Mouse (Mus musculus) stomach, embryonic 16.5 days (tissue): ENCODE measurements around the gene Klc1. TPM values are rescaled to one million over a fixed set of nuclear protein-coding genes. Genes with fewer than 3 reads are reported as not detected.

Experiments
- ATAC-seq: fragments of 200-750 bp; cut with Nextera tagmentation; 2 replicates; pipeline ENCODE4 v1.8.0; 2017; ENCODE audit warnings: moderate number of reproducible peaks, moderate TSS enrichment; ENCODE audit not compliant: insufficient read depth, low FRiP score
- H3K27ac ChIP-seq: fragments of 300-500 bp; sonication (generic); 2 replicates; pipeline ENCODE4 v1.5.1; 2014; ENCODE audit warnings: low read length
- H3K27me3 ChIP-seq: fragments of 300-500 bp; sonication (generic); 2 replicates; pipeline ENCODE4 v1.6.1; 2014; ENCODE audit warnings: low read length, control low read depth, mixed read lengths; ENCODE audit not compliant: control insufficient read depth, insufficient read depth
- H3K36me3 ChIP-seq: fragments of 300-500 bp; sonication (generic); 2 replicates; pipeline ENCODE4 v1.6.1; 2014; ENCODE audit warnings: low read length; ENCODE audit not compliant: control insufficient read depth, insufficient read depth
- H3K4me1 ChIP-seq: fragments of 300-500 bp; sonication (generic); 2 replicates; pipeline ENCODE4 v1.6.1; 2014; ENCODE audit warnings: low read length, control low read depth, mixed read lengths; ENCODE audit not compliant: control insufficient read depth, insufficient read depth
- H3K4me2 ChIP-seq: fragments of 300-500 bp; sonication (generic); 2 replicates; pipeline ENCODE4 v1.6.1; 2014; ENCODE audit warnings: low read depth, low read length, mixed read lengths
- H3K4me3 ChIP-seq: fragments of 300-500 bp; sonication (generic); replicated peaks from 2 replicates; pipeline ENCODE4 v1.5.1; 2014; ENCODE audit warnings: mild to moderate bottlenecking, low read length
- H3K9ac ChIP-seq: fragments of 300-500 bp; sonication (generic); 2 replicates; pipeline ENCODE4 v1.6.1; 2014; ENCODE audit warnings: low read length
- H3K9me3 ChIP-seq: fragments of 300-500 bp; sonication (generic); replicated peaks from 2 replicates; pipeline ENCODE4 v1.6.1; 2016; ENCODE audit warnings: low read length, control low read depth; ENCODE audit not compliant: control insufficient read depth
- WGBS: fragments of 180-500 bp; shearing (Covaris S2); extraction: QIAGEN DNeasy Blood & Tissue Kit; methylation state at CpG from one replicate; pipeline ENCODE4 v1.1.7; 2014; 5-methylcytosine and 5-hydroxymethylcytosine counted together
- polyA plus RNA-seq: library from polyadenylated mRNA; unstranded; fragments of >200 nt; fragmentation: Nextera tagmentation; extraction: Ambion mirVana; gene quantifications from 2 replicates; pipeline ENCODE4 v1.2.1, GENCODE M21; 2015

Gene Klc1
- polyA plus RNA-seq, 1 experiment from 2014 or later, result 96.1 TPM

DNA sequence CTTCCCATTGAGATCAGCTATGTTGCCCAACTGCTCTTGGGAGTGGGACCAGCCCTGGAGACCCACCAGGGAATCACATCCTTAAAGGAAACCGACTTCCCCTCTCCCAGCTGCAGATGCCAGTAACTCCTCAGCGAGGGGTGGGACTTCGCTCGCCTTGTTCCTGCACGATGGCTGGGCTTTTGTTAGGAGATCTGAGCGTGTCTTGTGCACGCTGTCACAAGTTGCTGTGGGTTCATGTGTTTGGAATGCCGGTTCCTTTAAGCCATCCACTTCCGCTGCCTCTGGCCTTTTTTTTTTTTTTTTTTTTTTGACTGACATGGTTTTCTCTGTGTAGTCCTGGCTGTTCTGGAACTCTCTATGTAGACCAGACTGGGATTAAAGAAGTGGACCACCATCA is 21.3 kb upstream of the Klc1 start:
- 57% methylated on average over 9 of the region's 9 CpGs for WGBS

DNA sequence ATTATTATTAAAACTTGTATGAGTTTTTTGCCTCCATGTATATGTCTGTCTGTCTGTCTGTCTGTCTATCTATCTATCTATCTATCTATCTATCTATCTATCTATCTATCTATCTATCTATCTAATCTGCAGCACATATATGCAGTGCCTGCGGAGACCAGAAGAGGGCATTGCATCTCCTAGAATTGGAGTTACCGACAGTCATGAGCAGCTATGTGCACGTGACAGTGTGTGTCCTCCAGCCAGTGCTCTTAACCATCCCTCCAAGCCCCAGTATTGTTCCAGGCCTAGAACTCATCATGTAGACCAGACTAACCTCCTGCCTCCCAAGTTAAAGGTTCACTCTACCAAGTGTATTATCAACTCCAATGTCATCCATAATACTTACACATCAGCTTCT is 19.9 kb upstream of the Klc1 start:
- WGBS, result 18% methylated on average over 3 of the region's 3 CpGs
- ATAC-seq, result no peak

More for the DNA sequence above, 21.3 kb upstream of the Klc1 start:
- Histone ChIP-seq H3K9ac (no peak overlapping the region), H3K36me3 (no peaks in the 10 kb centered on the region), H3K4me1 (0 out of 2 replicates have a peak, but pooled peaks cover 3% of the 10 kb centered on the region), H3K4me3 (no peak overlapping the region), H3K27me3 (no peaks in the 10 kb centered on the region), H3K4me2 (no peak overlapping the region), H3K9me3 (no peaks in the 10 kb centered on the region), H3K27ac (no peak overlapping the region)
- no peak for ATAC-seq

DNA sequence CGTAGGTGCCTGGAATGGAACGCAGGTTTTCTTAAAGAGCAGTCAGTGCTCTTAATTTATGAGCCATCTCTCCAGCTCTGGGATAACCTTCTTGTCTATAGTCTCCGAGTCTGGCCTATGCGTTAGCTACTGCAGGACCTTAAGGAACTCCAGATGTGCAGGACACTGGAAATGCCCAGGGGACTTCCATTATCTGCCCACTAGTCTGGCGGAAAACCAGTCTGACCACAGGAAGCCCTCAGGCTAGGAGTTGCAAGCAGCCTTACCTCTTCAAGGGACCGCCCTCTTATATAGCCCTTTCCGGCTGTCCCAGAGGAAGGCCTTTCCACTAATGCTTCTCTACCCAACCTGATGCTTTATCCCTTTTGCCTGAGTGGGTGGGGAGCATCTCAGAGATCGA is 17.3 kb upstream of the Klc1 start:
- 76% methylated on average over 8 of the region's 8 CpGs for WGBS

More for the DNA sequence above, 19.9 kb upstream of the Klc1 start:
- H3K36me3 ChIP-seq, result no peaks in the 10 kb centered on the region
- no peak overlapping the region for H3K4me2 ChIP-seq
- no peaks in the 10 kb centered on the region for H3K27me3 ChIP-seq
- H3K9me3 ChIP-seq, result no peaks in the 10 kb centered on the region
- H3K27ac ChIP-seq, result no peak overlapping the region
- no peak overlapping the region for H3K9ac ChIP-seq
- H3K4me3 ChIP-seq, result no peak overlapping the region
- H3K4me1 ChIP-seq, result peaks cover 6% of the 10 kb centered on the region; the same call in 1 of the 2 replicates

DNA sequence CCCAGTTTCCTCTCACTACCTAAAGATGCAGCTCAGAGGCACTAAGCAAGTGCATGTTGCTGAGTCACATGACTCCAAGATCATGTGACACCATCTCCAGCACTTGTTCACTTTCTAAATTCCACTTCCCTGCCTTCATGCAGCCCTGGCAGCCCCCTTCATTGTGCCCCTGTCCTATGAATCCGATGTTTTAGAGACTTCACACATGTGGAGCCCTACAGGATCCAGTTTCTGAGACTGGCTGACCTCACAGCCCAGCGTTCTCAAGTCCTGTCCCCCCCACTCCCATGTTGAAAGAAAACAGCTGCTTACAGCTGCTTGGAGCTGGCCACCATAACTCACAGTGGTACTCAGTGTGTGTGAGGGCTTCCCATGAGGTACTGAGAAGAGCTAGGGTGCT is 15.2 kb upstream of the Klc1 start:
- H3K27me3 ChIP-seq, result no peaks in the 10 kb centered on the region
- H3K4me1 ChIP-seq, result peaks cover 29% of the 10 kb centered on the region
- whole genome bisulfite sequencing, result 41% methylated on average over 2 of the region's 2 CpGs
- peak overlapping the region; percentile 39; the same call in 1 of the 2 replicates for H3K4me2 ChIP-seq
- no peak overlapping the region for H3K4me3 ChIP-seq
- H3K9me3 ChIP-seq, result no peaks in the 10 kb centered on the region
- ATAC-seq, result peak; percentile 84
- H3K36me3 ChIP-seq, result no peaks in the 10 kb centered on the region
- peak overlapping the region; percentile 91 for H3K27ac ChIP-seq
- no peak overlapping the region for H3K9ac ChIP-seq

More for the DNA sequence above, 17.3 kb upstream of the Klc1 start:
- Histone ChIP-seq H3K27me3 (no peaks in the 10 kb centered on the region), H3K4me1 (peaks cover 25% of the 10 kb centered on the region), H3K4me3 (no peak overlapping the region), H3K36me3 (no peaks in the 10 kb centered on the region), H3K27ac (no peak overlapping the region), H3K9ac (no peak overlapping the region), H3K4me2 (no peak overlapping the region), H3K9me3 (no peaks in the 10 kb centered on the region)
- ATAC-seq, result no peak

DNA sequence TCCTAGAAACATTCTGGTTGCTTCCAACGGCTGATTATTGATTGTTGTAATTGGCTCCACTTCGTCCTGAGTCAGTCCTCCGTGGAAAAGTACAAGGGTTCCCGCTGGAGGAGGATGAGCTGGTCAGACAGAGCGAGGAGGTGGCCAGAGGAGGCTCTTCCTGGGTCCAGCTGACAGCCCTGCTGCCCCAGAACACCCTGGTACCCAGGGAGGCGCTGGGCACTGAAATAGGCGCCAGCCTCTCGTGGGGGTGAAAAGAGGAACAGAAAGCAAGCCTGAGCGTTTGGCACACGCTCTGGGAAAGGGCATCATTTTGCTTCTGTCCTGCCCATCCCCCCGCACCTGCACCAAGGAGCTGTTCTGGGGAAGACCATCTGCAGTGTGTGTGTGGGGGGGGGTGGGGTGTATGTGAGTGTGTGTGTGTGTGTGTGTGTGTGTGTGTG is 14.6 kb upstream of the Klc1 start:
- Histone ChIP-seq H3K4me3 (no peak overlapping the region), H3K4me1 (peaks cover 29% of the 10 kb centered on the region), H3K4me2 (peak overlapping the region; percentile 39), H3K9me3 (no peaks in the 10 kb centered on the region), H3K9ac (peak overlapping the region; percentile 46; the same call in 1 of the 2 replicates), H3K27ac (peak overlapping the region; percentile 91), H3K36me3 (no peaks in the 10 kb centered on the region), H3K27me3 (no peaks in the 10 kb centered on the region)
- ATAC-seq, result no peak; the same call in 1 of the 2 replicates
- WGBS, result 58% methylated on average over 11 of the region's 11 CpGs

DNA sequence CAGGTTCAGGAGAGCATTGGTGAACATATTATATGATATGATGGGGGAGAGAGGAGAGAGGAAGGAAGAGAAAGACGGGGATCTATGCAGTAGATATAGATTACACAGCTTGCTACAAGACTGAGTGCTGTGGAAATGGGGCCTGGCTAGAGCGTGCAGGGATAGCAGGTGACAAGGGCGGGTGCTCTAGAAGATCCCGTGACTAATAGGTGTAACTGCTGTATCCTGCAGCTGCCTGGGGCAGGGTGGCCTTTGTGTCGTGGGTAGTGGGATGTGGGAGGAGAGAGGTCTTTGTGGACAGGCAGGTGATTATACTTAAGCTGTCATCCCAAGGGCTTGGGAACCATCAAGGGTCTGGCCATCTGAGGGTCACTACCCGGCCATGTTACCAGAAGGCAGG is 13.4 kb upstream of the Klc1 start:
- Histone ChIP-seq H3K4me1 (peaks cover 29% of the 10 kb centered on the region), H3K4me2 (no peak overlapping the region), H3K27me3 (no peaks in the 10 kb centered on the region), H3K9ac (no peak overlapping the region), H3K36me3 (no peaks in the 10 kb centered on the region), H3K27ac (peak overlapping the region; percentile 82; the same call in 1 of the 2 replicates), H3K4me3 (no peak overlapping the region), H3K9me3 (no peaks in the 10 kb centered on the region)
- ATAC-seq, result no peak
- WGBS, result 72% methylated on average over 6 of the region's 6 CpGs

DNA sequence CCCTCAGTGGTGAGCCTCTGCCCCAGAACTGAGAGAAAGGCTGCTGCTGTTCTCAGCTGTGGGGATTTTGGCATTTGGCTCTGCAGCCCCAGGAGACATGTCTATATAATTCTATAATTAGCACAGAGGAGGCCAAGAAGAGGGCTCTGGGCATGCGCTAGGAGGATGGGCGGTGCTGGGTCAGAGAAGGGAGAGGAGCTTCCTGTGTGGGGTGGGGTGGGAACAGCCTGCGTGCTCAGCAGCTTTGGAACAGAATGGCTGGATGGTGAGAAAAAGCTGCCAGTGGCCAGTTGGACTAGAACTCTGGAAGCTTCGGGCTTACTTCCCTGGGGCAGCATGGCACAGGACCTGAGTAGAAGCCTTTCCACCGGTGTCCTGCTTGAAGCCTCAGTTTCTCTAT is 12.6 kb upstream of the Klc1 start:
- Histone ChIP-seq H3K9me3 (no peaks in the 10 kb centered on the region), H3K36me3 (no peaks in the 10 kb centered on the region), H3K27me3 (no peaks in the 10 kb centered on the region), H3K9ac (peak overlapping the region; percentile 46; the same call in 1 of the 2 replicates), H3K4me2 (peak overlapping the region; percentile 18), H3K4me3 (no peak overlapping the region), H3K27ac (peak overlapping the region; percentile 82), H3K4me1 (peaks cover 29% of the 10 kb centered on the region)
- 32% methylated on average over 5 of the region's 5 CpGs for WGBS
- peak; percentile 90 for ATAC-seq

DNA sequence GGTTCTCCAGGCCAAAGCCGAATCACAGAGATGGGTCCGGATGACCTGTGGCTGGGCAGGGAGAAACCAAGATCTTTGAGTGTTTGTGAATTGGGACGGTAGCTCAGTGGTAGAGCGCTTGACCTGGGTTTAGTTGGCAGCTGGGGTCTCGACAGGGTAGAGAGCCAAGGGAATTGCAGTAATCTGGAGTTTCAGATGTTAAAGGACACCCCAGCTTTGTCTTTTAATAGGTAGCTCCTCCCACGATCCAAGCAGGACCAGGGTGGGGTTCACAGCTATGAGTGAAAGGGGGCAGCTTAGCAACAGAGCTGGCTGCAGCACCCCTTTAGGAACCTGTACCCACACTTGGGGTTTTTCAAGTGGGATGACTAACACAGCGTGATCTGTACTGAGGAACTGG is 11.2 kb upstream of the Klc1 start:
- no peak for ATAC-seq
- Histone ChIP-seq H3K9ac (no peak overlapping the region), H3K27me3 (no peaks in the 10 kb centered on the region), H3K4me3 (no peak overlapping the region), H3K9me3 (no peaks in the 10 kb centered on the region), H3K36me3 (no peaks in the 10 kb centered on the region), H3K4me1 (peaks cover 29% of the 10 kb centered on the region), H3K4me2 (no peak overlapping the region), H3K27ac (no peak overlapping the region)
- WGBS, result 86% methylated on average over 7 of the region's 7 CpGs

DNA sequence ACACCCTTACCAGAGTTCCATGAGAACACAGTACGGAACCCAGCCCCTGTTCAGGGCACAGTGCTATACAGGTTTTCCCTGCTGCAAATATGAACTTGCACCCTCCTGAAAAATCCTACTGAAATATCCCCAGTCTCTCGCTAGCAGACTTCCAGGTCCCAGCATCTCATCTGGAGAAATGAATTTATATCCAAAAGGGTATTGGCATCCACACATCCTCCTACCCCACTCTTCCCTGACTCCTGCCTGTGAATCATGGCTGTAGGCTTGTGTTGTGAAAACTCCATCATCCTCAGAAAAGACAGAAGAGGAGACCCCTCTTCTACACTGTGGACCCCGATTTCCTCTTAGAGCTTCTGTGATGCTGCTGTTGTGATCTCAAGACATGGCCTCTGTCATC is 7.9 kb upstream of the Klc1 start:
- WGBS, result 94% methylated on average over 3 of the region's 3 CpGs
- H3K4me1 ChIP-seq, result peaks cover 10% of the 10 kb centered on the region
- no peaks in the 10 kb centered on the region for H3K9me3 ChIP-seq
- no peak for ATAC-seq
- no peak overlapping the region for H3K4me2 ChIP-seq
- no peak overlapping the region for H3K4me3 ChIP-seq
- no peak overlapping the region for H3K27ac ChIP-seq
- no peak overlapping the region for H3K9ac ChIP-seq
- no peaks in the 10 kb centered on the region for H3K36me3 ChIP-seq
- no peaks in the 10 kb centered on the region for H3K27me3 ChIP-seq
